Mouse (Mus musculus) ovary, adult 18-20 months (tissue): ENCODE measurements around the gene Ccdc146.
"Not testable (repeated sequence)": the region's sequence is repeated elsewhere in the genome, so short reads cannot be mapped to it uniquely, and the experiment has no call there.

Experiments
- DNase-seq: peaks from one replicate; pipeline ENCODE4 v3.0.0; 2022; ENCODE audit warnings: low spot score, mixed read lengths

Gene Ccdc146

GRCm38 (mm10) chr5:21329672-21330665 lies 94.5 kb downstream of the Ccdc146 start:
- no peak for DNase-seq

DNA sequence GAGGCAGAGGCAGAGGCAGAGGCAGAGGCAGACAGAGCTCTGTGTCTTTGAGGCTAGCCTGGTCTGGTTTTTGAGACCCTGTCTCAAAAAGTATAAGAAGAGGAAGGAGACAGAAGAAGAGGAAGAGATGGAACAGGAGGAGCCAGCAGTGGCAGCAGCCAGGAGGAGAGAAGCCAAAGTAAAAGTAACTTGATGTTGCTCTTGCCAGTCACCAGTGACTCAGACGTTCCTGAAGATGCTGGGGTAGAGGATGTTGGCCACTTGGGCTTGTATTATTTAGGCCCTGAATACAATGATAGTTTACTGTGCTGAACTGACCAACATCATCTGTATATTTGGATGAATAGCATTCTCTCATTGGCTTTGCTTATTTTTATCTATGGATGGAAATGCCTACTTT lies 95.9 kb downstream of the Ccdc146 start:
- no peak for DNase-seq

DNA sequence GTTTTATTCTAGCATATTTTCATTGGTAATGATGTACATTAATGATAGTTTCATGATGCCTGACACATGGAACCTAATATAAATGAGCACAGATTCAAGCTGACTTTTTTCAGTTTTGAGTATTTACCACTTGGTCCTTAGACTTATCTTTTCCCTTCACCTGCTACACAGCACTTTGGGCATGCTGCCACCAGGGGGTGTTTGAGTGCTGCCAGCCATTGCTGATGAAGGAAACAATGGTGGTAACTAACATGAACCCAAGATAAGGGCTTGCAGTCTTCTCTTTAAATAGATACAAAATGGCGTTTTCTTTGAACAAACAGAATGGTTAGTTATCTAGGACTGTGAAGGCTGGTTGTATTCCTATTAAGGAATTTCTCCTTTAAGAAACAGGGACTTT lies 98.0 kb downstream of the Ccdc146 start:
- DNase-seq, result no peak

DNA sequence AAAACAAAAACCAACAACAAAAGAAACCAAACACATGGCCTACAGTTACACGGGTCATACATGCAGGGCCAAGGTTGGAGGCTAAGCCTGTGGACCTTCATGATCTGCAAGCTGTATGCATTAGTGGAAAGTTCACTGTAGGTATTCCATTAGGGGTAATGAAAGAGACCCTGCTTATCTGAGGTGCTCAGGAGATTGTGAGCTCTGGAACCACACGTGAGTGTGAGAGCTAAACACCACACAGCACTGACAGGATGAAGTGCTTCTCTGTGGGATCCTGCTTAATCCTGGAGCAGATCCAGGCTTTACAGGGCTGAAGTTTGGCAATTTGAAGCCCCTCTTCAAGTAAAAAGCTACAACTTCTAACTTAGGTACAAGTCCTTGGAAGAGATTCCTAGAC lies 104.3 kb downstream of the Ccdc146 start:
- DNase-seq, result no peak

GRCm38 (mm10) chr5:21314696-21315095 lies 109.8 kb downstream of the Ccdc146 start:
- no peak for DNase-seq

GRCm38 (mm10) chr5:21307165-21307564 lies 117.3 kb downstream of the Ccdc146 start:
- DNase-seq, result no peak

DNA sequence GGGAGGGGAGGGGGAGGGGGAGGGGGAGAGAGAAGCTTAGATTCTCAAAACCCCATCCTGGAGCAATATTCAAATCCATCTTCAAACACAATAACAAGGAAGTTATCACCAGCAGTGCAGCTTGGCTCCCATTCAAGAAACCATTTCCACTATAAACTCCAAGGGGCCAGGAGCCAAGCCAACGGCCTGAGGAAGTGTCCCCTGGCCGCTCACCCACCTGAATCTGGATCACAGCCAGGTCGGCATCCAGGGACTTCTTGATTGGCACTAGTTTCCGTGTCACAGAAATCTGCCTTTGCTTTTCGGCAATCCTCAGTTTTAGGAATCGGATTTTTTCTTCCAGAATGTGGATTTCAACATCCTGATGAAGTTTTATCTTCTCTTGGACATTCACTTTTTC lies 123.5 kb downstream of the Ccdc146 start:
- no peak for DNase-seq

DNA sequence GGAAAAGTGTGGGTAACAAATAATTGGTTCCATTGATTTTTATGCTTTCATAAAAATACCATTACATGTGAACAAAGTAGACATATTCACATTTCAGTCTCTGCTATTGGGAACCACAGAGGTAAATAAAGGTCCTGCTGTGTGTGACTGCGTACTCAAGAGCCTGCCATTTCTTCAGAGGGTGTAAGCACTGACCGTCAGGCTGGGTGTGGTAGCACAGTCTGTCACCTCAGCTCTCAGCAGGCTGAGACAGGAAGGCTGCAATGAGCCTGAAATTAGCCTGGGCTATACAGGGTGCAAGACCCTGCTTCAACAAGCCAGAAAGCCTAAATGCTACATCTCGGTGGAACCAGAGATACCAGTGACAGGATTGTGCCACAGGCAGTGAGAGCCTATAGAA lies 124.4 kb downstream of the Ccdc146 start:
- DNase-seq, result no peak

- DNase-seq, result no peak
These were observed 125.3 kb downstream of the Ccdc146 start for GRCm38 (mm10) chr5:21299076-21299755.

DNA sequence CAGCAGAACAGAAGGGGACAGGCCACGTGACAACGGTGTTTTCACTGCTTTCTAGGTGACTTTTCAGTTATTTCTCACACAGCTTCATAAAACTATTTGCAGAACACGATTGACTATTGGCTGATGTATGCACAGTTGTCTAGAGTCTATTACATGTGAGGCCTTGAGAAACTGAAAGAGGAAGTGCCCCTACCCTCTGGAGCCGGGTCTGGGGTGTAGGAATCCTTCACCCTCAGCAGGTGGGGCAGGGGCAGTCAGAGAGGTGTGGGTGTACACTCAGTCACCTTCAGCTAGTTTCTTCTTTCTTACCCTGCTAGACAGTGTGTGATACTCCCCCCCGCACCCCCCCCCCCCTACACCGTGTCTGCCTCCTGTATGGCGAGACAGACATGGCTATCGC lies 128.8 kb downstream of the Ccdc146 start:
- no peak for DNase-seq

- DNase-seq, result peak; percentile 39
These were observed 133.9 kb downstream of the Ccdc146 start for GRCm38 (mm10) chr5:21290594-21290993.

DNA sequence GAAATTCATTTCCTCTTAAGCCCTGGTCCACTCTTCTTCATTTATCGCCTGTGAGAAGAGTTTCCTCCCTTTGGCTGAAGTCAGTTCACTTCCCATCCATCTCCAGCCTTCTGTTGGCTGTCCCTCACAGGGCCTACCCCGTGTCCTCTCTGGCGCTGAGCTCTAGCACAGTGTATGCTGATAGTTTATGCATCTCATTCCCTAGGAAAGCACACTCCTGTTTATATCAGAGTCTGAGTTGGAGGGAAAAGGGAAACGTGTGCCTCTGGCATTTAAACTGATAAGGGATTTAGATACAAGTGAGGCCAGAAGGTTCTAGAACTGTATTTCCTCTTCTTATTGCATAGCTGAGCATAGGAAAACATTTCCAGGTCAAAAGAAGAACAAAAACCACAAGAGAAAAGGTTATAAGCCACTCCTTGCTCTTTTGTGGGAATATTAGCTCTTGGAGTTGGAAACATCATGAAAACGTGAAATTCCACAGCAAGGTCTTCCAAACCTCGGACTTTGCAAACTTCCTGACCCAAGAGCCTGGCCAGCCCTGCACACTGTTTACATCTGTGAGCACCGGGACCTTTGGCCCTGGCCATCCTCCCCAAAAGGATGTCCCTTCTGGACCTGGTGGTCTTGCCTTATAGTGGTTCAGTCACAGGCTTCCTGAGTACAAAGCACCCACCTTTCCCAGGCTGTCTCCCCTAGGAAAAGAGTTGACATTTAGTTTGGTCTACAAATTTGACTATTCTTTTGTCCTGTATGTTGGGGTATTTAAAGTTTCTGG lies 135.6 kb downstream of the Ccdc146 start:
- no peak for DNase-seq

DNA sequence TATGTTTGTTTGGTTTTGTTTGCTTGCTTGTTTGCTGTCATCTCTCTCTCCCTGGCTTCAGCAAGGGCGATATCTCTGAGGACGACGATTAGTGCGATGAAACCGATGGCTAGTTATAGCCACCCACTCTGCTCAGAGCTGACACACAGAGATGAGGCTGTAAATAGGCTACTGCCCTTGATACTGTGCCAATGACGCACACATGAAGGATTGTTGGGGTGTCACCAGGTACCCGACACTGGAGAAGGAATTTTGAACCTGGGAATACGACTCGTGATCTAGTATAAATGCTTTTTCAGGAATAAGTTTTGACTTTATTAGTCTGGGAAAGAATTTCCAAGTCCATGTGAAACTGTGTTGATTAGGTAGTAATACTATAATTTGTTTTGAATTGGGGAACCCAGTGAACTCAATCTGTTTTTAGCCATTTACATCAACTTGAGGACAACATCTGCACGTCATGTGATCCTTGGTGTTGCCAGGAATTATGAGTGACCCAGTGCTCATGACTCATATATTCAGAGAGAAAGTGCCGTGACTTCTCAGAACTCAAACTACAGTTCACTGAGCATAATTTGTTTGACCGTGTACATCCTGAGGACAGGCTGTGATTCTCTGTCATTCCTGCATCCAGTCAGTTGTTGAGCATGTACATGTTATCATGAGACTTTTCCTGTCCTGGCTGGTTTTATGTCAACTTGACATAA lies 141.0 kb downstream of the Ccdc146 start:
- no peak for DNase-seq

DNA sequence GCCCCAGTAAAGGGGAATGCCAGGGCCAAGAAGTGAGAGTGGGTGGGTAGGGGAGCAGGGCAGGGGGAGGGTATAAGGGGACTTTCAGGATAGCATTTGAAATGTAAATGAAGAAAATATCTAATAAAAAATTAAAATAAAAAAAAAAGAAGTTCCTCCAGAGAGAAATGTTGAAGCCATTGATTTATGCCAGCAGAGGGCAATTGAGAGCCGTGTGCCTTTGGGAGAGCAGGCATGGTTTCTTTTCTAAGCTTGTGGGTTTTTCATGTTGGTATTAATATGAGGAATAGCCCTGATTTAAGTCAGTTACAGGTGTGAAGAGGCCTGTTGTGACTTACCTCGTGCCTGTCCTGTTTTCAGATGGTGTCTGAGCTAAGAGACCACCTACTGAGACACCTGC lies 146.8 kb downstream of the Ccdc146 start:
- not testable (repeated sequence) for DNase-seq

- DNase-seq, result no peak
These were observed 152.8 kb downstream of the Ccdc146 start for GRCm38 (mm10) chr5:21271386-21272354.

DNA sequence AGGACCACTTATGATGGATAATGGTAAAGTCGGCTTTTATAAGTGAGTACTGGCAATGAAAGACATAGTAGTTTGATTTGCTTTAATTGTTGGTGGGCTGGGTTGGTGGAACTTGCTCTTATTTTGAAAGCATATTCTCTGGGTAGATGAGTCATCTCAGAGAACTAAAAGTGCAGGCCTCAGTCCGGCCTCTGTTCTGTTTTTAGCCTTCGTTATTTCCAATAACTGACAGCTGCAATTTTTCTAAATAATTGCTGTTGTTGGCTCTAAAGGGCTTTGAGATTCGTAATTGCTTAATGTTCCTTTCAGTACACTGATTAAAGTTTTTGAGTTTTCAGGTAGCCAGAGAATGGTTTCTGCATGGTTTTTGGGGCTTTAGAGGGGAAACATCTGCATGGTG lies 153.7 kb downstream of the Ccdc146 start:
- DNase-seq, result no peak

DNA sequence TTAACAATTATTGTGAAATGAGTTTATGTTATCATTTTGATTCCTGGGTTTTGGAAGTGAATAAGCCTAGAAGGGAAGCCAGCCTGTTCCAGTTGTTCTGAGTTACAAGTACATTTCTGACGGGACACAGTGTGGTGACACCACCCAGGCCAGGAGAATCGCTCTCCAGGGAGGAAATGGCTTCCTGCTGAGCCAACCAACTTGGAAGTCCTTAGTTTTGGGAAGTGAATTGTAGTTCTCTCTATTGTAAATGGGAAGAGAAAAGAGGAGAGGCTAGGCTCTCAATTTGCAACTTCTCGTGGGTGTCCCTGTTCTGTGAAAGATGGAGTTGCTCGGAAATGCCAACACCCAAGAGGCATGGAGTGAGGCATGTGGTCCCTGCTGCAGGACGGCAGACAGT lies 155.0 kb downstream of the Ccdc146 start:
- no peak for DNase-seq

- no peak for DNase-seq
These were observed 157.4 kb downstream of the Ccdc146 start for GRCm38 (mm10) chr5:21267090-21267489.

DNA sequence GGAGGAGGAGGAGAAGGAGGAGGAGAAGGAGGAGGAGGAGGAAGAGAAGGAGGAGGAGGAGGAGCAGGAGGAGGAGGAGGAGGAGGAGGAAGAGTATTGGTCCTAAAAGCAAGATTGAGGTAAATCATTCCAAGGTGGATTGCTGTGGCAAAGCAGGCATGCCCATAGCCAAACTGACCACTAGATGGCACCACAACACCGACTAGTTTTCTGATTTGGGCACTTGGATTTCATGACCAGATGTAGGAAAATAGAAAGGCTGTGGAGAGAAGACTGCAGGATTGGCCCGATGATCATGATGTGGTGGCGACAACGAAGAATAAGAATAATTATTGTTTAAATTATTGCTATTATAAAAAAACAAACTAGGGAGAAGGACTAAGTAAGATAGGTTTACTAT lies 159.4 kb downstream of the Ccdc146 start:
- DNase-seq, result peak; percentile 40

GRCm38 (mm10) chr5:21264352-21265021 lies 160.0 kb downstream of the Ccdc146 start:
- no peak for DNase-seq
